Mouse (Mus musculus): ENCODE results near the gene Ppcdc.

The Ppcdc gene

DNA sequence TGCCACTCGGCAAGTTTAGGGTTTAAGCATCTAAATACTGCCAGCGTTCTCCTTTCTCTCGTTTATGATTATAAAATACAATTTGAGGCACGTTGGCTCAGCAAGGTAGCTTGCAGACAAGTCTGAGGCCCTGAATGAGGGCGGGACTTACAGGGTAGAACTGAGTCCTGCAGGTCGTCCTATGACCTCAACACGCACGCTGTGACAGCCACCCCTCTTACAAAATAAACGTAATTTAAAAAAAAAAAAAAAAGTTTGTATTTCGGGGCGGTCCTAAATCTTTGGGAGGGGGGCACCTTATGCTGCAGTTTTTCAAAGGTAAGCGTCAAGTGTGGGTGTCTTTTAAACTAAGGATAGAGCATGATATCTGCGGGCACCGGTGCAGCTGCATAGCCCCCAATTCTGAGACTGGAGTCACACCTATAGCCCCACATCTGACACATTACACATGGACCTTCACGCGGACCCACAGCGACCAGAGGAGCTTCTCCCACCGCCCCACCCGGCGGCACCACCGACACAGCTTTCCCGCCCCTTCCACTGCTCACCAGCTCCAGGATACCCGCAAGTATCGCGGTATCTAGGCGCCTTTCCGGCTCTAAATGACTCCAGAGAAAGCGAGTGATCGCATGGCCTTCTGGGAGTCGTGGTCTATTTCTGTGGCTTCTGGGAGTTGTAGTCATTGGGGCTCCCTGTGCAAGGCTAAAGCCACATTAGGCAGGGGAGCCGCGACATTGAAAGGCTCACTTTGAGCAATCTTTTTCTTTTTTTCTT, at the start of gene Ppcdc:
Gene Ppcdc (minus strand): TSS at position 603 of the 774 bp plus-strand sequence.
- H3K27me3 ChIP-seq (ENCODE audit: control insufficient read depth, insufficient read depth, low read length, poor library complexity, severe bottlenecking) = no peaks in the 10 kb centered on the region
- peak; percentile 95 for DNase-seq (ENCODE audit: low read depth, low spot score)
- H3K36me3 ChIP-seq (ENCODE audit: control insufficient read depth, insufficient read depth, low read length, poor library complexity, severe bottlenecking) = peaks cover 2% of the 10 kb centered on the region; the same call in 1 of the 2 replicates

DNA sequence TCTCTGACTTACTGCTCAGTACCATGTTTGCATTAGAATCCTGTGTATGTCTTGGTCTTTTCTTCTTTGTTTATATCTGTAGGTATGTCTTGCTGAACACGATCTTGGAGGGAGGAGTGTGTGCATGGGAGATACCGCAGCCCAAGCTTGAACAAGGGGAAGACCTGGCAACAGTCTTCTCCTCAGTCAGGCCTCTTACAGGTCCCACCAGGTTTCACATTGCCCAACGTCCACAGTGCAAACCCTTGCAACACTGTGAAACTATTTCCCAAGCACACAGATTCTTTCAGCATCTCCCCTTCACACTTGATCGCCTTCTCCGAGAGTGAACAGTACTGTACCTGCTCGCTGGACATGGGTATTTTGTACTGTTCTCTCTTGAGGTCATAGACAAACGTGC, 47.9 kb upstream of the Ppcdc start:
- no peak for DNase-seq (ENCODE audit: low read depth, low spot score)
- no peaks in the 10 kb centered on the region for H3K36me3 ChIP-seq (ENCODE audit: control insufficient read depth, insufficient read depth, low read length, poor library complexity, severe bottlenecking)
- H3K27me3 ChIP-seq (ENCODE audit: control insufficient read depth, insufficient read depth, low read length, poor library complexity, severe bottlenecking) = no peaks in the 10 kb centered on the region

DNA sequence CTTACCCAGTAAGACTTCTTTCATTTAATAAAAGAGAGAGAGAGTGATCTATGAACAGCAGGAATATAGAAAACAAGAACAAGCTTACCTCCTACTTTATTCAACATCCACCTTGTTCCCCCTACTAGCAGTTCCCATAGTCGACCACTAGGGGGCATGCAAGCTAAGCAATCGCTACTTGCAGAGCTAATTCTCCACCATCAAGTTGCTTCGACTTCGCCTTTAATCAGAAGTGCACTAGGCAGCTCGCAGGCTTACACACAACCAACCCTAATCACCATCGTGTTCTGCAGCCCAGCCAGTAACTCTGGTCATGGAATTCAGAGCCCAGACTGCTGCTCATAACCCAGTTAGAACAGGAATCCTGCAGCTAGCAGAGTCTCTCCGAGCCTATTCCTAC, 45.9 kb upstream of the Ppcdc start:
- Histone ChIP-seq H3K36me3 (ENCODE audit: control insufficient read depth, insufficient read depth, low read length, poor library complexity, severe bottlenecking) (no peaks in the 10 kb centered on the region), H3K27me3 (ENCODE audit: control insufficient read depth, insufficient read depth, low read length, poor library complexity, severe bottlenecking) (no peaks in the 10 kb centered on the region)
- peak; percentile 87 for DNase-seq (ENCODE audit: low read depth, low spot score)

DNA sequence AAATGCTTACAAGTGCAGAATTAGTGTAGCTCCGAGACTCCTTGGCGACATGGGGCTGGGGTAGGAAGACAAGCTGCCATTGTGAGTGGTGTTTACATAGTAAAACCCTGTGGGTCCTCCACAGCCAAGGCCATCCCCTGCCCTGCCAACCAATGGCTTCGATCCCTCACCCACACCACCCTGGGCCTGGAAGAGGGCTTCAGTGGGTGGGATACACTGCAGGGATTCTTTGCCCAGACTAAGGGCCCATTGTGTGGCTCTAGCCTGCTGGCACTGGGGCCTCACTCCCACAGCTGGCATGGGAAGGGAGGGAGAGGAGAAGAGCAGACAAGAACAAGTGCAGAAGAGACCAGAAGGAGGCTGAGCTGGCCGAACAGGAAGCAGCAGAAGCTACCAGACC, 29.0 kb upstream of the Ppcdc start:
- no peak for DNase-seq (ENCODE audit: low read depth, low spot score)
- Histone ChIP-seq H3K27me3 (ENCODE audit: control insufficient read depth, insufficient read depth, low read length, poor library complexity, severe bottlenecking) (0 out of 2 replicates have a peak, but pooled peaks cover 4% of the 10 kb centered on the region), H3K36me3 (ENCODE audit: control insufficient read depth, insufficient read depth, low read length, poor library complexity, severe bottlenecking) (no peaks in the 10 kb centered on the region)

DNA sequence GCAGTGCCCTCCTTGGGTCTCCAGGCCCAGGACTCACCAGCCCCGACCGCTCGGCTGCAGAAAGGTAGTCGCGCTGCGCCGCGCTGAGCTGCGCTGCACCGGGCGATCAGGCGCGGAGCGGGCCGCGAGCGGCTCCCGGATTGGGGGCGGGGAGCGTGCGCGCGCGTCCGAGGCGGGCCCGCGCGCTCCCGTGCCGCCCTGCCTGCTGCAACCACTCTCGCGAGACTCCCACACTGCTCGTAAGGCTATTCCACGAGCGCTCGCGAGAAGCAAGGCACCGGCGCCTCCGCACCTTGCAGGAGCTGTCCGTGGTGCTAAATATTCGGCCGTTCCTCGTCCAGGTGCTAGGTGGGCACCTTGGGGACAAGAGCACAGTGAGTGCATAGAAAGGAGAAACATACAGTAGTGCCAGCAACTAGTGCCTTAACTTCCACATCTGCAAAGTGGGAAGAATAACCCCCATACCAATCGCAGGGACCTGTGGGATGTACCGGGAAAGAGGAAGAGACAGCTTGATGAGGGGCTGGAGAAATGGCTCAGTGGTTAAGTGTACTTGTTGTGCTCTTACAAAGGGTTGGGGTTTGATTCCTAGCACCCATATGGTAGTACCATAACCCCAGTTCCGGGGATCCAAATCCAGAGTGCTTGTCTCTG, 28.1 kb upstream of the Ppcdc start, which contains the start of gene Scamp5:
Gene Scamp5 (minus strand): TSS at position 165 of the 654 bp plus-strand sequence.
- DNase-seq (ENCODE audit: low read depth, low spot score) = peak; percentile 81
- no peaks in the 10 kb centered on the region for H3K36me3 ChIP-seq (ENCODE audit: control insufficient read depth, insufficient read depth, low read length, poor library complexity, severe bottlenecking)
- 0 out of 2 replicates have a peak, but pooled peaks cover 4% of the 10 kb centered on the region for H3K27me3 ChIP-seq (ENCODE audit: control insufficient read depth, insufficient read depth, low read length, poor library complexity, severe bottlenecking)

DNA sequence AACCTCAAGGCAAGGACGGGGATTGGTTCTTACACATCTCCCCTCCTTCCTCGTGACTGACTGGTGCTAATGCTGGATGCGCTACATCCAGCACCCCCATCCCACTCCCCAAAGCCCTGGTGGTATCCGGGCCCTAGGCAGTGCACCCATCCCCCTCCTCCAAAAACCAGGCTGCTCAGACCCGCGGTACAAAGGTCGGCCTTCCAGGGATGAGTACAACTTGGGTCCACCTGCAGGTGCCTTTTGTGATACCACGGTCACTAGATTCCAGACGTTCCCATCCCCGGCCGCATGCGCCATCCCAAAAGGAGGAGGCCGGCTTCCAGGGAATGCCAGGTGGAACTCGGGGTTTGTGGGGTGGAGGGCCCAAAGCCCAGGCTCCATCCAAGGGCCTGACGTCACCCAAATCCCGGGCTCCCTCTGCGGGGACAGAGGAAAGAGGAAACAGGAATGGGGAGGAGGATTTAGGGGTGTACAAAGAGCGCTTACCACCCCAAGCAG, 27.4 kb upstream of the Ppcdc start:
- H3K27me3 ChIP-seq (ENCODE audit: control insufficient read depth, insufficient read depth, low read length, poor library complexity, severe bottlenecking) = 0 out of 2 replicates have a peak, but pooled peaks cover 4% of the 10 kb centered on the region
- no peak for DNase-seq (ENCODE audit: low read depth, low spot score)

DNA sequence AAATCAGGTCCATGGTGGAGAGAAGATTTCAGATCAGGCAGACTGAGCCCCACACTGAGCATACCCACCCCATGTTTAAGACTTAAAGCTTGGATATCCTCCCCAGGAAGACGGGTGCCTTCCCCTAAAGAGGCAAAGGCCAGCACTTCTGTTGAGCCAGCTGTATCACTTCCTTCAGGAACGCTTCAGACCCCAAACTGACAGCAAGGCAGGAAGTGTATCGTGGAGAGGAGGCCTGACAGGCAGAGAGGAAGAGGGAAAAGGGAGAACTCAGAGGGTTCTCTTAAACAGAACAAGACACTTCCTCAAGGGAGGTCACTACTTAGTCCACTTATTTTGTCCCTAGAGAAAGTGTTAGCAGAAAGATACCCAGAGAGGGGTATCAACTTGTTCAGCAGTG, 26.2 kb upstream of the Ppcdc start:
- Histone ChIP-seq H3K36me3 (ENCODE audit: control insufficient read depth, insufficient read depth, low read length, poor library complexity, severe bottlenecking) (no peaks in the 10 kb centered on the region), H3K27me3 (ENCODE audit: control insufficient read depth, insufficient read depth, low read length, poor library complexity, severe bottlenecking) (0 out of 2 replicates have a peak, but pooled peaks cover 4% of the 10 kb centered on the region)
- no peak for DNase-seq (ENCODE audit: low read depth, low spot score)

More for the DNA sequence above, 27.4 kb upstream of the Ppcdc start:
- H3K36me3 ChIP-seq (ENCODE audit: control insufficient read depth, insufficient read depth, low read length, poor library complexity, severe bottlenecking) = no peaks in the 10 kb centered on the region

DNA sequence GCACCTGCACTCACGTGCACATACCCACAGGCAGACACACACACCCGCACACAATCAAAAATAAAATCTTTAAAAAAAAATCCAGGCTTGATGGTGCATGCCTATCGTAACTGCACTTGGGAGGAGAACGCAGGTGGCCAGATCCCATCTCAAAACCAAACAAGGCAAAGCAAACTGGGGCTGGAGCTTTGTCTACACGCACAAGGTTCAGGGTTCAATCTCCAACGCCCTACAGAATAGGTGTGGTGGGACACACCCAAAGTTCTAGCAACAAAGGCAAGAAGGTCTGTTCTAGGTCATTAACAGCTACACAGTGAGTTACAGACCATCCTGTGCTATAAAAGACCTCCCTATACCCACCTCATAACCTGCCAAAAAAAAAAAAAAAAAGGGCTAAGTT, 22.9 kb upstream of the Ppcdc start:
- DNase-seq (ENCODE audit: low read depth, low spot score) = no peak
- H3K36me3 ChIP-seq (ENCODE audit: control insufficient read depth, insufficient read depth, low read length, poor library complexity, severe bottlenecking) = no peaks in the 10 kb centered on the region
- 0 out of 2 replicates have a peak, but pooled peaks cover 5% of the 10 kb centered on the region for H3K27me3 ChIP-seq (ENCODE audit: control insufficient read depth, insufficient read depth, low read length, poor library complexity, severe bottlenecking)

DNA sequence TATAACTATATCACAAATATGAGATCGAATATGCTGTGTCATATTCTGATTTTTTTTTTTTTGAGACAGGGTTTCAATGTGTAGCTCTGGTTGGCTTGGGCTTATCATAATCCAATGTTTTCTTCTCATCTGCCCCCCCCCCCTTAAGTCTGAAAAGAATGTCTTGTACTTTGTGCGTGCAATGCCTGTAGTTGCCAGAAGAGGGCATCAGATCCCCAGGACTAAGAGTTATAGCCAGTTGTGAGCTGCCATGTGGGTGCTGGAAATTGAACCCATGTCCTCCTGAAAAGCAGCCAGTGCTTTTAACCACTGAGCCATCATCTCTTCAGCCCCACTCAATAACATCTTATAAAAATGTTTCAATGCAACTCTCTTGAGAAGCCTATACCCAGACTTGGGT, 19.8 kb upstream of the Ppcdc start:
- Histone ChIP-seq H3K36me3 (ENCODE audit: control insufficient read depth, insufficient read depth, low read length, poor library complexity, severe bottlenecking) (no peaks in the 10 kb centered on the region), H3K27me3 (ENCODE audit: control insufficient read depth, insufficient read depth, low read length, poor library complexity, severe bottlenecking) (0 out of 2 replicates have a peak, but pooled peaks cover 2% of the 10 kb centered on the region)
- DNase-seq (ENCODE audit: low read depth, low spot score) = peak; percentile 26

DNA sequence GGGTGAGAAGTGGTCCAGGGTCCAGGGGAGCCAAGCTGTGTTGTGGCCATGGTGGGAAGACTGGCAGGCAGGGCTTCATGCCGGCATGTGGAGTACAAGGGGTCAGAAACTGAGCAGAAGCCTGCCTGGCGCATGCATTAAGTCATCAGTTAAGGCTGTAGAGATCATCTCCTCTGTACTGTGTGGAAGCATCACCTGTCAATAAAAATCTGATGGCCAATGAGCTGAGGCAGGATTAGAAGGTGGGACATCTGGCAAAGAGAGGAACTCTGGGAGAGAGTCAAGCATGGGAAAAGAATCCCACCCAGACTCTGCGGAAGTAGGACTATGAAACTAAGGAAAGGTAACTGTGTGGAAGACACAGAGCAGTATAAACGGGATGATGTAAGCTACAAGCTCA, 13.6 kb upstream of the Ppcdc start:
- Histone ChIP-seq H3K36me3 (ENCODE audit: control insufficient read depth, insufficient read depth, low read length, poor library complexity, severe bottlenecking) (no peaks in the 10 kb centered on the region), H3K27me3 (ENCODE audit: control insufficient read depth, insufficient read depth, low read length, poor library complexity, severe bottlenecking) (0 out of 2 replicates have a peak, but pooled peaks cover 2% of the 10 kb centered on the region)
- no peak for DNase-seq (ENCODE audit: low read depth, low spot score)

DNA sequence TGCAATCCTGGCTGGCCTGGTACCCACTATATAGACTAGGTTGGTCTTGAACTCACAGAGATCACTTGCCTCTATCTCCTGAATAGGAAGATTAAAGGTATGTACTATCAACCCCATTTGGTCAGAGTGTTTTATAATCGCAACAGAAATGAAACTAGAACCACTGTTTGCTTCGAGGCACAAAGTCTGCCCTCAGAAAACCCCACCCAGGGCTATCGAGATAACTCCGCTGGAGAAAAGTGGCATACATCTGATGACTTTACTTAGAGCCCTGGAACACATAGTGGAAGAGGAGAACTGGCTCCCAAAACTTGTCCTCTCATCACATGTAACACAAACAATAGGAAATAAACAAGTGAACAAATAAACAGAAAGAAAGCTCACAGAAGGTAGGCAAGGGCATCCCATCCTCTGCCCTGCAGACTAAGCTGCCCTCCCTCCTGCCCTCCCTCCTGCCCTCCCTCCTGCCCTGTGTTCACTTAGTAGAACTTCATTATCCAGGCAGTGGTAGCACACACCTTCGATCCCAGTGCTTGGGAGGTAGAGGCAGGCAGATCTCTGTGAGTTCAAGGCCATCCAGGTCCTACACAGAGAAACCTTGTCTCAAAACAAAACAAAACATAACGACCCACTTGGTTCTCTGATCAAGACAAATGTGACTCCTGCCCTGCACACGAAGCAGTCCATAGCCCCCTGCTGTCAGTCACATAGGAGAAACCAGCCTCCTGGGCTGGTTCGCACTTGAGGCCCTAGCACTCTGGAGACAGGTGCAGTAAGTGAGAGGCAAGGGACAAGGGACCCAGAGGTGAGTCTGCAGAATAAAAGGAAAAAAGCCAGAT, 12.9 kb upstream of the Ppcdc start:
- DNase-seq (ENCODE audit: low read depth, low spot score) = no peak
- Histone ChIP-seq H3K36me3 (ENCODE audit: control insufficient read depth, insufficient read depth, low read length, poor library complexity, severe bottlenecking) (no peaks in the 10 kb centered on the region), H3K27me3 (ENCODE audit: control insufficient read depth, insufficient read depth, low read length, poor library complexity, severe bottlenecking) (no peaks in the 10 kb centered on the region)

DNA sequence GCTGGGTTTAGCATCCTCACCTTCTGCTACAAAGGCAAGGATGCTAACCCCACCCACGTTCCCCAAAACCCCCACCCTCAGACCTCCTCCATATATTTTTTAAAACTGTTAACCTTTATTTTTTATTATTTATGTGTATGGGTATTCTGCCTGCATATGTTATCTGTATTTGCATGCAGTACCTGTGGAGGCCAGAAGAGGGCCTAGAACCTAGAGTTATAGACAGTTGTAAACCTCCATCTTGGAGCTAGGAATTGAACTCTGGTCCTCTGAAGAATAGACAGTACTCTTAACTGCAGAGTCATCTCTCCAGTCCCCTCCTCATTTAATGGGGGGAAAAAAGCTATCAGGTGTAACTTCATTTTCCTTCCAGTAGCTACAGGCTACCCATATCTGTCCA, 9.8 kb upstream of the Ppcdc start:
- Histone ChIP-seq H3K27me3 (ENCODE audit: control insufficient read depth, insufficient read depth, low read length, poor library complexity, severe bottlenecking) (no peaks in the 10 kb centered on the region), H3K36me3 (ENCODE audit: control insufficient read depth, insufficient read depth, low read length, poor library complexity, severe bottlenecking) (no peaks in the 10 kb centered on the region)
- DNase-seq (ENCODE audit: low read depth, low spot score) = peak; percentile 41

DNA sequence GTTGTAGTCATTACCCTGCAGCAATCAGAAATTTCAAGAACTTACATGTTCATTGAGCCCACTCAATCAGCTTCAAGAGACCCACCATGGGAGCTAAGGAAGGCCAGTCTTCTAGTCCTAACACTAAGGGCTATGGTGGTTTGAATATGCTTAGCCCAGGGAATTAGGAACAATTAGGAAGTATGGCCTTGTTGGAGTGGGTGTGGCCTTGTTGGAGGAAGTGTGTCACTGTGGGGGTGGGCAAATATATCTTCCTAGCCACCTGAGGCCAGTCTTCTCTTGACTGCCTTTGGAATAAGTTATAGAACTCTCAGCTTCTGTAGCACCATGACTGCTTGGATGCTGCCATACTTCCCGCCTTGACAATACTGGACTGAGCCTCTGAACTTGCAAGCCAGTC, 696 bp upstream of the Ppcdc start:
- H3K27me3 ChIP-seq (ENCODE audit: control insufficient read depth, insufficient read depth, low read length, poor library complexity, severe bottlenecking) = no peaks in the 10 kb centered on the region
- H3K36me3 ChIP-seq (ENCODE audit: control insufficient read depth, insufficient read depth, low read length, poor library complexity, severe bottlenecking) = peaks cover 2% of the 10 kb centered on the region; the same call in 1 of the 2 replicates
- DNase-seq (ENCODE audit: low read depth, low spot score) = no peak

DNA sequence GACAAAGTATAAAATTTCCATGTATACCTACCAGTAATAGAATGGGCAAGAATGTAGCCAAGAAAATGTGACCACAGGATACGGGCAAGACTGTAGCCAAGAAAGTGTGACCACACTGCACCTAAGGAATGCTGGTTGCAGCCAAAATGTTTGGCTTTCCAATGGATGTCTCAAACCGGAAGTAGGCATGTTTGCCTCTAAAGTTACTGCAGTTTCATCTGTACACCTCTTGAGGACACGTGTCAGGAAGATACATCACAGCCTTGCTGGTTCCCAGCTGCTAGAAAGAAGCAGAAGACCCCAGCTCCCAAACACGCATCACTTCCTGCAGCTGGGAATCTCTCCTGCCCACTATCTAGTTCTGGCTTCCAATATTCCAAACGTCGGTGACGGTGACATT, 841 bp downstream of the Ppcdc start:
- no peak for DNase-seq (ENCODE audit: low read depth, low spot score)
- no peaks in the 10 kb centered on the region for H3K27me3 ChIP-seq (ENCODE audit: control insufficient read depth, insufficient read depth, low read length, poor library complexity, severe bottlenecking)
- peaks cover 2% of the 10 kb centered on the region; the same call in 1 of the 2 replicates for H3K36me3 ChIP-seq (ENCODE audit: control insufficient read depth, insufficient read depth, low read length, poor library complexity, severe bottlenecking)

Measured in splenic B cell, adult 2 months (primary cell).